Mouse (Mus musculus) CH12.LX (cell line): ENCODE measurements around the gene Uba52.

Experiments used
- CTCF ChIP-seq, 2 experiments: IDR thresholded peaks in 1 of 2; conservative IDR thresholded peaks in 1 of 2; 2 replicates each; pipeline ENCODE4 v1.5.1; 2011 to 2012; ENCODE audit warnings: low read depth in 2 of 2, low read length in 2 of 2, improper control_type of control experiment in 1 of 2, inconsistent platforms in 1 of 2, mild to moderate bottlenecking in 1 of 2, moderate library complexity in 1 of 2
- ETS1 ChIP-seq: conservative IDR thresholded peaks from 2 replicates; pipeline ENCODE4 v1.6.1; 2012; ENCODE audit warnings: low read depth, mild to moderate bottlenecking, inconsistent platforms, low read length, improper control_type of control experiment, moderate library complexity
- USF1 ChIP-seq: IDR thresholded peaks from 2 replicates; pipeline ENCODE4 v1.6.1; 2014; ENCODE audit warnings: low read depth, mild to moderate bottlenecking, inconsistent platforms, low read length, improper control_type of control experiment
- ZMIZ1 ChIP-seq: IDR thresholded peaks from 2 replicates; pipeline ENCODE4 v1.6.1; 2012; ENCODE audit warnings: low read depth, mild to moderate bottlenecking, inconsistent platforms, low read length, improper control_type of control experiment

GRCm38 (mm10) chr8:70461765-70462515 lies 48.7 kb downstream of the Uba52 start:
- TF ChIP-seq ZMIZ1 (no peak), USF1 (no peak), ETS1 (no peak), CTCF (conservative IDR thresholded peaks at IDR 0.05 in 1 of 2, IDR thresholded peaks at IDR 0.05 in 1 of 2; ENCODE audit: low read depth in 2 of 2, low read length in 2 of 2) (no peak)
